Mouse (Mus musculus): ENCODE measurements at regions not wholly inside any gene's neighbourhood (a gene's known extent, or its start where the extent isn't known, plus 50 kb on each side); places are given as distances from the start of the nearest gene placed in this dataset.
A peak's percentile ranks its signal among the peaks of the same experiment; 100 is the strongest.

- Histone ChIP-seq H3K4me1 (ENCODE audit: control insufficient read depth in 1 of 2, insufficient read depth in 2 of 2) (no peaks in the 10 kb centered on the region), H3K9me3 (replicated peaks; ENCODE audit: low read length) (peaks cover 2% of the 10 kb centered on the region), H3K4me2 (ENCODE audit: insufficient read depth, low read depth, poor library complexity, severe bottlenecking) (no peak overlapping the region), H3K36me3 (replicated peaks in 1 of 2; ENCODE audit: control insufficient read depth in 1 of 2, insufficient read depth in 1 of 2, low read length in 1 of 2) (no peaks in the 10 kb centered on the region), H3K4me3 (replicated peaks in 1 of 3; ENCODE audit: low read depth in 2 of 3, low read length in 2 of 3, poor library complexity in 1 of 3) (no peak overlapping the region), H3K27ac (ENCODE audit: insufficient read depth, low read depth) (no peak overlapping the region), H3K27me3 (replicated peaks) (no peaks in the 10 kb centered on the region), H3K9ac (ENCODE audit: insufficient read depth, low read depth) (no peak overlapping the region), H3K79me2 (replicated peaks; ENCODE audit: control insufficient read depth, extremely low read depth, insufficient read depth, poor library complexity, severe bottlenecking) (no peaks in the 10 kb centered on the region)
- dilution Hi-C loops (cut with MboI; ENCODE audit: extremely low pct_ligation_motif_present, extremely low pct_unique_long_range_greater_than_20kb, low sequenced_read_pairs) (no loop called here), in situ Hi-C loops (cut with MboI; ENCODE audit: low pct_ligation_motif_present, low pct_unique_long_range_greater_than_20kb, low sequenced_read_pairs) (no loop called here)
- no peak for DNase-seq (ENCODE audit: extremely low read depth)
- TF ChIP-seq RAD21 (IDR thresholded peaks at IDR 0.05; ENCODE audit: low read depth, low read length), result peak; percentile 61
- TF ChIP-seq CTCF (conservative IDR thresholded peaks at IDR 0.05 in 1 of 2, IDR thresholded peaks at IDR 0.05 in 1 of 2; ENCODE audit: low read depth in 2 of 2, low read length in 2 of 2), result peak in 1 of 2 experiments; percentile 49; a peak in 2 of 4 replicates
- peak; percentile 43; the same call in 1 of the 2 replicates for TF ChIP-seq SMC3 (IDR thresholded peaks at IDR 0.05; ENCODE audit: low read depth, low read length)
- TF ChIP-seq USF1 (IDR thresholded peaks at IDR 0.05; ENCODE audit: low read depth, low read length), result no peak
- TF ChIP-seq TCF12 (IDR thresholded peaks at IDR 0.05; ENCODE audit: low read depth, low read length), result no peak
- TF ChIP-seq BHLHE40 (IDR thresholded peaks at IDR 0.05; ENCODE audit: low read depth, low read length), result no peak
Observed at GRCm38 (mm10) chr5:76413886-76414285, 50.3 kb upstream of the Nmu start.

- in situ Hi-C loops (cut with MboI; ENCODE audit: low pct_ligation_motif_present, low pct_unique_long_range_greater_than_20kb, low sequenced_read_pairs) (no loop called here), dilution Hi-C loops (cut with MboI; ENCODE audit: extremely low pct_ligation_motif_present, extremely low pct_unique_long_range_greater_than_20kb, low sequenced_read_pairs) (no loop called here)
- Histone ChIP-seq H3K27me3 (replicated peaks) (no peaks in the 10 kb centered on the region), H3K4me3 (replicated peaks in 1 of 3; ENCODE audit: low read depth in 2 of 3, low read length in 2 of 3, poor library complexity in 1 of 3) (no peak overlapping the region), H3K79me2 (replicated peaks; ENCODE audit: control insufficient read depth, extremely low read depth, insufficient read depth, poor library complexity, severe bottlenecking) (no peaks in the 10 kb centered on the region), H3K9ac (ENCODE audit: insufficient read depth, low read depth) (no peak overlapping the region), H3K9me3 (replicated peaks; ENCODE audit: low read length) (no peaks in the 10 kb centered on the region), H3K4me1 (ENCODE audit: control insufficient read depth in 1 of 2, insufficient read depth in 2 of 2) (no peaks in the 10 kb centered on the region), H3K27ac (ENCODE audit: insufficient read depth, low read depth) (no peak overlapping the region), H3K36me3 (replicated peaks in 1 of 2; ENCODE audit: control insufficient read depth in 1 of 2, insufficient read depth in 1 of 2, low read length in 1 of 2) (no peaks in the 10 kb centered on the region), H3K4me2 (ENCODE audit: insufficient read depth, low read depth, poor library complexity, severe bottlenecking) (no peak overlapping the region)
- DNase-seq (ENCODE audit: extremely low read depth), result no peak
- TF ChIP-seq USF1 (IDR thresholded peaks at IDR 0.05; ENCODE audit: low read depth, low read length) (no peak), TBP (conservative IDR thresholded peaks at IDR 0.05; ENCODE audit: low read depth, low read length) (no peak), ZKSCAN1 (IDR thresholded peaks at IDR 0.05; ENCODE audit: borderline replicate concordance, low read depth, low read length) (no peak), JUN (IDR thresholded peaks at IDR 0.05; ENCODE audit: insufficient read depth, low read depth, low read length) (no peak), MYC (IDR thresholded peaks at IDR 0.05; ENCODE audit: low read depth, low read length) (no peak), TCF12 (IDR thresholded peaks at IDR 0.05; ENCODE audit: low read depth, low read length) (no peak), ZMIZ1 (IDR thresholded peaks at IDR 0.05; ENCODE audit: low read depth, low read length) (no peak), USF2 (conservative IDR thresholded peaks at IDR 0.05; ENCODE audit: low read depth, low read length) (no peak), ZC3H11A (IDR thresholded peaks at IDR 0.05; ENCODE audit: low read depth, low read length) (no peak)
Observed at GRCm38 (mm10) chr5:76416256-76416655, 52.7 kb upstream of the Nmu start.

- no peaks in the 10 kb centered on the region for H3K9me3 ChIP-seq (replicated peaks; ENCODE audit: low read length)
- in situ Hi-C loops (cut with MboI; ENCODE audit: low pct_ligation_motif_present, low pct_unique_long_range_greater_than_20kb, low sequenced_read_pairs), result no loop called here
- H3K4me2 ChIP-seq (ENCODE audit: insufficient read depth, low read depth, poor library complexity, severe bottlenecking), result no peak overlapping the region
- no peak overlapping the region for H3K27ac ChIP-seq (ENCODE audit: insufficient read depth, low read depth)
- dilution Hi-C loops (cut with MboI; ENCODE audit: extremely low pct_ligation_motif_present, extremely low pct_unique_long_range_greater_than_20kb, low sequenced_read_pairs), result no loop called here
- no peak overlapping the region for H3K9ac ChIP-seq (ENCODE audit: insufficient read depth, low read depth)
- H3K4me3 ChIP-seq (replicated peaks in 1 of 3; ENCODE audit: low read depth in 2 of 3, low read length in 2 of 3, poor library complexity in 1 of 3), result no peak overlapping the region
- no peaks in the 10 kb centered on the region for H3K79me2 ChIP-seq (replicated peaks; ENCODE audit: control insufficient read depth, extremely low read depth, insufficient read depth, poor library complexity, severe bottlenecking)
- DNase-seq (ENCODE audit: extremely low read depth), result no peak
- H3K27me3 ChIP-seq (replicated peaks), result no peaks in the 10 kb centered on the region
- H3K36me3 ChIP-seq (replicated peaks in 1 of 2; ENCODE audit: control insufficient read depth in 1 of 2, insufficient read depth in 1 of 2, low read length in 1 of 2), result no peaks in the 10 kb centered on the region
- H3K4me1 ChIP-seq (ENCODE audit: control insufficient read depth in 1 of 2, insufficient read depth in 2 of 2), result no peaks in the 10 kb centered on the region
- TF ChIP-seq HCFC1 (IDR thresholded peaks at IDR 0.05; ENCODE audit: low read depth, low read length), result no peak
- no peak for TF ChIP-seq EP300 (IDR thresholded peaks at IDR 0.05; ENCODE audit: low read length)
- no peak for TF ChIP-seq PAX5 (IDR thresholded peaks at IDR 0.05; ENCODE audit: low read length)
- TF ChIP-seq NELFE (IDR thresholded peaks at IDR 0.05; ENCODE audit: low read depth, low read length), result no peak
- TF ChIP-seq SMC3 (IDR thresholded peaks at IDR 0.05; ENCODE audit: low read depth, low read length), result no peak
- no peak for TF ChIP-seq GABPA (IDR thresholded peaks at IDR 0.05; ENCODE audit: insufficient replicate concordance, low read depth, low read length)
- TF ChIP-seq ZKSCAN1 (IDR thresholded peaks at IDR 0.05; ENCODE audit: borderline replicate concordance, low read depth, low read length), result no peak
- TF ChIP-seq RCOR1 (conservative IDR thresholded peaks at IDR 0.05; ENCODE audit: low read depth, low read length), result no peak
- no peak for TF ChIP-seq POLR2AphosphoS2 (IDR thresholded peaks at IDR 0.05; ENCODE audit: low read depth, low read length)
- TF ChIP-seq MAFK (IDR thresholded peaks at IDR 0.05; ENCODE audit: insufficient replicate concordance, low read length), result no peak
- TF ChIP-seq BHLHE40 (IDR thresholded peaks at IDR 0.05; ENCODE audit: low read depth, low read length), result no peak
- no peak for TF ChIP-seq KAT2A (IDR thresholded peaks at IDR 0.05; ENCODE audit: insufficient replicate concordance, low read length)
- no peak for TF ChIP-seq USF1 (IDR thresholded peaks at IDR 0.05; ENCODE audit: low read depth, low read length)
- no peak for TF ChIP-seq JUND (conservative IDR thresholded peaks at IDR 0.05; ENCODE audit: low read depth, low read length)
- TF ChIP-seq MEF2A (IDR thresholded peaks at IDR 0.05; ENCODE audit: borderline replicate concordance, low read depth, low read length), result no peak
- TF ChIP-seq ZMIZ1 (IDR thresholded peaks at IDR 0.05; ENCODE audit: low read depth, low read length), result no peak
- no peak for TF ChIP-seq ETS1 (conservative IDR thresholded peaks at IDR 0.05; ENCODE audit: low read depth, low read length)
- TF ChIP-seq ZNF384 (IDR thresholded peaks at IDR 0.05; ENCODE audit: low read depth, low read length), result no peak
Observed at GRCm38 (mm10) chr5:76417137-76417536, 53.5 kb upstream of the Nmu start.
